Mouse (Mus musculus) brain, embryonic 14.5 days (tissue): ENCODE measurements at regions not wholly inside any gene's neighbourhood (a gene's known extent, or its start where the extent isn't known, plus 50 kb on each side); places are given as distances from the start of the nearest gene placed in this dataset.

Experiments used
- CTCF ChIP-seq: fragments of 200-500 bp; IDR thresholded peaks from 2 replicates; pipeline ENCODE4 v1.5.1; 2012; ENCODE audit warnings: inconsistent platforms, mild to moderate bottlenecking, moderate library complexity, borderline replicate concordance; ENCODE audit not compliant: insufficient read depth, insufficient read length; ENCODE audit errors: extremely low read depth
- POLR2A ChIP-seq: fragments of 200-500 bp; IDR thresholded peaks from 2 replicates; pipeline ENCODE4 v1.6.1; 2012; ENCODE audit warnings: mild to moderate bottlenecking, inconsistent platforms, borderline replicate concordance; ENCODE audit not compliant: poor library complexity, insufficient read depth, insufficient read length, severe bottlenecking; ENCODE audit errors: extremely low read depth

- TF ChIP-seq CTCF (no peak), POLR2A (no peak)
These were observed 91.7 kb upstream of the Vegfc start for GRCm38 (mm10) chr8:53985685-53986084.
